In the genomic region with DNA sequence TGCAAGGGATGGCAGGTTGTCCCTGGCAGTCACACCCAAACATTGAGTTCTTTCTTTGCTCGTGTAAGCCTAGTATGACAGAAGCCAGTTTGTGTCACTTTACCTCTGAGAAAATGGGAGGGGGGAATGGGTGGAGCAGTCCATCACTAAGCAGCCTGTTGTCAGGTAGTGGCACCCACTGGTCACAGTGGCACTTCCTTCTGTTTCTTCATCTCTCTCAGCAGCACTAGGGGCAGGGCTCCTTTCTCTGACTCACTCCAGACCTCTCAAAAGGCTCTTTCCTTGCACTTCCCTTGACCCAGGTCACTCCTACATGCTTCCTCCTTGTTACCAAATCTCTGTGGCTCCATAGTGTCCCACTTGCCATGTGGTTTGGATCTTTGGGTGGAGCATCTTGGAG, we compare ENCODE assay signal across 1 mouse cellular context.
TF ChIP-seq lines count a peak whose summit lies in the region.

No protein-coding gene starts in this region.

TF ChIP-seq in CH12.LX, 34 proteins besides CTCF, POLR2A, EP300 and RAD21 (continued from another document):
- TF ChIP-seq MYC (IDR thresholded peaks at IDR 0.05; ENCODE audit: low read depth, low read length) (peak; percentile 54; the same call in 1 of the 2 replicates), CHD1 (IDR thresholded peaks at IDR 0.05; ENCODE audit: low read depth, low read length) (peak; percentile 73; the same call in 1 of the 2 replicates), POLR2AphosphoS2 (IDR thresholded peaks at IDR 0.05; ENCODE audit: low read depth, low read length) (no peak), ELF1 (IDR thresholded peaks at IDR 0.05; ENCODE audit: low read depth, low read length) (no peak), MEF2A (IDR thresholded peaks at IDR 0.05; ENCODE audit: borderline replicate concordance, low read depth, low read length) (peak; percentile 38; the same call in 1 of the 2 replicates), USF2 (conservative IDR thresholded peaks at IDR 0.05; ENCODE audit: low read depth, low read length) (no peak), CHD2 (IDR thresholded peaks at IDR 0.05; ENCODE audit: low read length) (no peak), MAX (IDR thresholded peaks at IDR 0.05; ENCODE audit: low read length) (peak; percentile 44; the same call in 1 of the 2 replicates), ZC3H11A (IDR thresholded peaks at IDR 0.05; ENCODE audit: low read depth, low read length) (no peak), SIN3A (IDR thresholded peaks at IDR 0.05; ENCODE audit: low read length) (no peak)
